Mouse (Mus musculus) NIH3T3 (cell line): ENCODE measurements at regions not wholly inside any gene's neighbourhood (a gene's known extent, or its start where the extent isn't known, plus 50 kb on each side); places are given as distances from the start of the nearest gene placed in this dataset.

ENCODE experiments used
- DNase-seq: peaks from one replicate; pipeline ENCODE4 v3.0.0-alpha.2; 2012; ENCODE audit warnings: low read depth

GRCm38 (mm10) chr10:37377258-37378001 is 238.7 kb upstream of the Marcks start:
- DNase-seq, result no peak

- DNase-seq, result no peak
These were observed 237.5 kb upstream of the Marcks start for GRCm38 (mm10) chr10:37376172-37376571.

- DNase-seq, result no peak
These were observed 236.9 kb upstream of the Marcks start for GRCm38 (mm10) chr10:37375648-37376047.

- DNase-seq, result no peak
These were observed 230.4 kb upstream of the Marcks start for GRCm38 (mm10) chr10:37368997-37369679.

- DNase-seq, result peak; percentile 14
These were observed 229.1 kb upstream of the Marcks start for GRCm38 (mm10) chr10:37367796-37368195.

GRCm38 (mm10) chr10:37364506-37364905 is 225.8 kb upstream of the Marcks start:
- no peak for DNase-seq

GRCm38 (mm10) chr10:37360985-37361384 is 222.3 kb upstream of the Marcks start:
- DNase-seq, result peak; percentile 46

GRCm38 (mm10) chr10:37358900-37359299 is 220.2 kb upstream of the Marcks start:
- DNase-seq, result no peak

- peak; percentile 34 for DNase-seq
These were observed 219.6 kb upstream of the Marcks start for GRCm38 (mm10) chr10:37358334-37358733.

- peak; percentile 72 for DNase-seq
These were observed 218.8 kb upstream of the Marcks start for GRCm38 (mm10) chr10:37357304-37358060.

- DNase-seq, result no peak
These were observed 210.5 kb upstream of the Marcks start for GRCm38 (mm10) chr10:37349261-37349660.

GRCm38 (mm10) chr10:37348416-37348815 is 209.7 kb upstream of the Marcks start:
- no peak for DNase-seq

- DNase-seq, result peak; percentile 57
These were observed 208.9 kb upstream of the Marcks start for GRCm38 (mm10) chr10:37347661-37348060.

- peak; percentile 85 for DNase-seq
These were observed 204.0 kb upstream of the Marcks start for GRCm38 (mm10) chr10:37342675-37343074.

GRCm38 (mm10) chr10:37339658-37340057 is 200.9 kb upstream of the Marcks start:
- no peak for DNase-seq

- DNase-seq, result no peak
These were observed 199.6 kb upstream of the Marcks start for GRCm38 (mm10) chr10:37338073-37338912.

- DNase-seq, result peak; percentile 47
These were observed 198.5 kb upstream of the Marcks start for GRCm38 (mm10) chr10:37337172-37337620.

GRCm38 (mm10) chr10:37335148-37335547 is 196.4 kb upstream of the Marcks start:
- DNase-seq, result peak; percentile 17

GRCm38 (mm10) chr10:37326168-37326534 is 187.4 kb upstream of the Marcks start:
- no peak for DNase-seq

- no peak for DNase-seq
These were observed 186.9 kb upstream of the Marcks start for GRCm38 (mm10) chr10:37325514-37326167.

- DNase-seq, result no peak
These were observed 185.0 kb upstream of the Marcks start for GRCm38 (mm10) chr10:37323689-37324088.
